Comparison of ENCODE assay signal across 11 mouse cellular contexts in genomic region chr12:84999053-84999452, GRCm38 (mm10). TPM values are rescaled to one million over a fixed set of nuclear protein-coding genes. Genes with fewer than 3 reads are reported as not detected.
A peak's percentile ranks its signal among the peaks of the same experiment; 100 is the strongest.
DNase-seq lines count a peak whose midpoint lies in the region; ATAC-seq and TF ChIP-seq lines count a peak whose summit lies in the region.
"Had no signal": no experiment of that assay in that cellular context is flagged by ENCODE, and none has a peak within 500 bp of the region (broad histone marks: within the 10 kb centered on the region; RNA-seq: fewer than 3 reads in every experiment).

No protein-coding gene starts in this region.

- peaks cover 26% of the 10 kb centered on the region for H3K4me1 ChIP-seq in forebrain, embryonic 12.5 days
- peaks cover 25% of the 10 kb centered on the region for H3K4me1 ChIP-seq in limb, embryonic 13.5 days
- H3K4me1 ChIP-seq in olfactory bulb, adult 2 months (ENCODE audit: control insufficient read depth, insufficient read depth, low read length) = no peaks in the 10 kb centered on the region

- peak overlapping the region; percentile 85 for H3K4me3 ChIP-seq in layer of hippocampus, adult 2 months
- peak overlapping the region; percentile 96 for H3K4me3 ChIP-seq in forebrain, embryonic 12.5 days (replicated peaks)
- peak overlapping the region; percentile 97 for H3K4me3 ChIP-seq in limb, embryonic 13.5 days
- 0 out of 2 replicates have a peak overlapping the region, but pooled peaks have one; percentile 8 for H3K4me3 ChIP-seq in olfactory bulb, adult 2 months (ENCODE audit: insufficient read depth, low read depth, low read length)

- no peak for TF ChIP-seq CTCF in layer of hippocampus, adult 2 months (conservative IDR thresholded peaks at IDR 0.05)
- no peak for TF ChIP-seq CTCF in olfactory bulb, adult 2 months (IDR thresholded peaks at IDR 0.05; ENCODE audit: insufficient read depth, low read depth, low read length)

- peaks cover 4% of the 10 kb centered on the region; the same call in 1 of the 2 replicates for H3K36me3 ChIP-seq in forebrain, embryonic 12.5 days (replicated peaks)
- H3K36me3 ChIP-seq in limb, embryonic 13.5 days = peaks cover 22% of the 10 kb centered on the region

- H3K27ac ChIP-seq in layer of hippocampus, adult 2 months = no peak overlapping the region
- H3K27ac ChIP-seq in forebrain, embryonic 12.5 days = no peak overlapping the region
- no peak overlapping the region for H3K27ac ChIP-seq in limb, embryonic 13.5 days
- H3K27ac ChIP-seq in olfactory bulb, adult 2 months (ENCODE audit: insufficient read depth, low read depth, low read length) = no peak overlapping the region
- H3K27ac ChIP-seq: macrophage had no signal

- H3K9ac ChIP-seq in forebrain, embryonic 12.5 days = 0 out of 2 replicates have a peak overlapping the region, but pooled peaks have one; percentile 98
- H3K9ac ChIP-seq in limb, embryonic 13.5 days = peak overlapping the region; percentile 45; the same call in 1 of the 2 replicates

- no peak for ATAC-seq in forebrain, embryonic 12.5 days (ENCODE audit: low FRiP score)
- ATAC-seq in limb, embryonic 13.5 days (ENCODE audit: low FRiP score, low read depth) = no peak

- no peaks in the 10 kb centered on the region for H3K27me3 ChIP-seq in forebrain, embryonic 12.5 days
- H3K27me3 ChIP-seq in limb, embryonic 13.5 days = no peaks in the 10 kb centered on the region

- no peak for DNase-seq in layer of hippocampus, adult 2 months (ENCODE audit: low spot score in 2 of 2)
- no peak for DNase-seq in layer of hippocampus, adult 18-20 months (ENCODE audit: low spot score in 2 of 2)
- no peak for DNase-seq in spleen, postnatal 14 days (ENCODE audit: low spot score in 2 of 2)
- no peak for DNase-seq in cerebellum, postnatal 25 days
- no peak for DNase-seq in urinary bladder, postnatal 36 days (ENCODE audit: low spot score in 2 of 2)
- DNase-seq: cerebellum, postnatal 10 days; kidney, adult 18-20 months had no signal

- H3K4me2 ChIP-seq in forebrain, embryonic 12.5 days = peak overlapping the region; percentile 96
- H3K4me2 ChIP-seq in limb, embryonic 13.5 days (replicated peaks) = peak overlapping the region; percentile 98

- TF ChIP-seq POLR2A in olfactory bulb, adult 2 months (IDR thresholded peaks at IDR 0.05; ENCODE audit: insufficient read depth, low read depth, low read length) = no peak

- H3K9me3 ChIP-seq in forebrain, embryonic 12.5 days = no peaks in the 10 kb centered on the region
- H3K9me3 ChIP-seq in limb, embryonic 13.5 days = no peaks in the 10 kb centered on the region

RNA-seq across cellular contexts. Expression of gene Ylpm1, which starts 2.9 kb away (rescaled TPM):
- total RNA-seq in layer of hippocampus, adult 2 months (2021) = 100 to 1,000 TPM; 129 to 146 TPM
- total RNA-seq in layer of hippocampus, adult 18-20 months (2021) = 100 to 1,000 TPM; 113 to 115 TPM
- polyA plus RNA-seq in forebrain, embryonic 12.5 days (2016; fragmentation: Nextera tagmentation; extraction: Ambion mirVana) = 45.5 and 47.8 TPM in 2 replicates
- 37.1 and 38.2 TPM in 2 replicates for polyA plus RNA-seq in limb, embryonic 13.5 days (2015; fragmentation: Nextera tagmentation; extraction: Ambion mirVana)
- 139 and 435 TPM in 2 replicates for polyA plus RNA-seq in olfactory bulb, adult 2 months (2012; ENCODE audit: insufficient read depth, insufficient read length, low replicate concordance, missing spikeins)

RNA-seq across cellular contexts. Expression of gene Arel1, which starts 28.4 kb away (rescaled TPM):
- 100 to 1,000 TPM; 108 to 115 TPM for total RNA-seq in layer of hippocampus, adult 2 months (2021)
- total RNA-seq in layer of hippocampus, adult 18-20 months (2021) = 100 to 1,000 TPM in 1 of 2 experiments, 10 to 100 TPM in 1; 97.7 to 113 TPM
- 27.6 and 27.9 TPM in 2 replicates for polyA plus RNA-seq in forebrain, embryonic 12.5 days (2016; fragmentation: Nextera tagmentation; extraction: Ambion mirVana)
- polyA plus RNA-seq in limb, embryonic 13.5 days (2015; fragmentation: Nextera tagmentation; extraction: Ambion mirVana) = 14.0 and 14.9 TPM in 2 replicates
- not detected in 2 replicates for polyA plus RNA-seq in olfactory bulb, adult 2 months (2012; ENCODE audit: insufficient read depth, insufficient read length, low replicate concordance, missing spikeins)

RNA-seq across cellular contexts. Expression of gene Fcf1, which starts 28.4 kb away (rescaled TPM):
- total RNA-seq in layer of hippocampus, adult 2 months (2021) = 10 to 100 TPM; 33.8 to 34.7 TPM
- 10 to 100 TPM; 35.3 to 36.2 TPM for total RNA-seq in layer of hippocampus, adult 18-20 months (2021)
- 132 TPM in 2 replicates for polyA plus RNA-seq in forebrain, embryonic 12.5 days (2016; fragmentation: Nextera tagmentation; extraction: Ambion mirVana)
- 146 and 167 TPM in 2 replicates for polyA plus RNA-seq in limb, embryonic 13.5 days (2015; fragmentation: Nextera tagmentation; extraction: Ambion mirVana)
- polyA plus RNA-seq in olfactory bulb, adult 2 months (2012; ENCODE audit: insufficient read depth, insufficient read length, low replicate concordance, missing spikeins) = not detected in 2 replicates

Comparison
In these comparisons a context has a peak if more than half of its experiments do, and no peak if none do; other contexts are left out.
1. H3K4me3 ChIP-seq: peak in every context shown above with its lines; median percentile 97 in limb, embryonic 13.5 days; 96 in forebrain, embryonic 12.5 days; 85 in layer of hippocampus, adult 2 months; 8 in olfactory bulb, adult 2 months.
2. RNA of gene Fcf1, which starts 28.4 kb away (polyA plus RNA-seq): 146 to 167 TPM in limb, embryonic 13.5 days and 132 TPM in forebrain, embryonic 12.5 days; not detected in olfactory bulb, adult 2 months; every median in the first group is over 100 times any median in the second.